Mouse (Mus musculus): ENCODE measurements around the gene Ftl1. TPM values are rescaled to one million over a fixed set of nuclear protein-coding genes. Genes with fewer than 3 reads are reported as not detected.

The Ftl1 gene
- total and polyA plus RNA-seq, 3 experiments, result 31.2 to 1,027 (median 142) TPM

GRCm38 (mm10) chr7:45491264-45491663 is 31.6 kb upstream of the Ftl1 start:
- TF ChIP-seq ZC3H11A (IDR thresholded peaks at IDR 0.05; ENCODE audit: low read depth, low read length), result no peak
- TF ChIP-seq NELFE (IDR thresholded peaks at IDR 0.05; ENCODE audit: low read depth, low read length), result no peak
- no peak for TF ChIP-seq CHD1 (IDR thresholded peaks at IDR 0.05; ENCODE audit: low read depth, low read length)
- no peak for TF ChIP-seq MAFK (IDR thresholded peaks at IDR 0.05; ENCODE audit: insufficient replicate concordance, low read length)
- TF ChIP-seq MAZ (IDR thresholded peaks at IDR 0.05; ENCODE audit: low read depth, low read length), result no peak
- no peak for TF ChIP-seq TCF12 (IDR thresholded peaks at IDR 0.05; ENCODE audit: low read depth, low read length)
- no peak for TF ChIP-seq CTCF (conservative IDR thresholded peaks at IDR 0.05 in 1 of 2, IDR thresholded peaks at IDR 0.05 in 1 of 2; ENCODE audit: low read depth in 2 of 2, low read length in 2 of 2)
- TF ChIP-seq USF1 (IDR thresholded peaks at IDR 0.05; ENCODE audit: low read depth, low read length), result no peak
- no peak for TF ChIP-seq MEF2A (IDR thresholded peaks at IDR 0.05; ENCODE audit: borderline replicate concordance, low read depth, low read length)
- no peak for TF ChIP-seq JUN (IDR thresholded peaks at IDR 0.05; ENCODE audit: insufficient read depth, low read depth, low read length)
- no peak for TF ChIP-seq RCOR1 (conservative IDR thresholded peaks at IDR 0.05; ENCODE audit: low read depth, low read length)
- no peak for TF ChIP-seq JUND (conservative IDR thresholded peaks at IDR 0.05; ENCODE audit: low read depth, low read length)
- TF ChIP-seq USF2 (conservative IDR thresholded peaks at IDR 0.05; ENCODE audit: low read depth, low read length), result no peak
- no peak for TF ChIP-seq MAX (IDR thresholded peaks at IDR 0.05; ENCODE audit: low read length)
- no peak for TF ChIP-seq EP300 (IDR thresholded peaks at IDR 0.05; ENCODE audit: low read length)
- no peak for TF ChIP-seq CHD2 (IDR thresholded peaks at IDR 0.05; ENCODE audit: low read length)
- no peak for TF ChIP-seq MYC (IDR thresholded peaks at IDR 0.05; ENCODE audit: low read depth, low read length)
- no peak for TF ChIP-seq MXI1 (IDR thresholded peaks at IDR 0.05; ENCODE audit: low read depth, low read length)
- no peak for TF ChIP-seq ZMIZ1 (IDR thresholded peaks at IDR 0.05; ENCODE audit: low read depth, low read length)
- dilution Hi-C loops (cut with MboI; ENCODE audit: extremely low pct_ligation_motif_present, extremely low pct_unique_long_range_greater_than_20kb, low sequenced_read_pairs), result no loop called here
- Histone ChIP-seq H3K4me1 (ENCODE audit: control insufficient read depth in 1 of 2, insufficient read depth in 2 of 2) (peaks cover 6 to 32% of the 10 kb centered on the region in 2 experiments; a peak in 3 of 4 replicates), H3K27ac (ENCODE audit: insufficient read depth, low read depth) (no peak overlapping the region), H3K36me3 (replicated peaks in 1 of 2; ENCODE audit: control insufficient read depth in 1 of 2, insufficient read depth in 1 of 2, low read length in 1 of 2) (peaks cover 31 to 50% of the 10 kb centered on the region in 2 experiments), H3K79me2 (replicated peaks; ENCODE audit: control insufficient read depth, extremely low read depth, insufficient read depth, poor library complexity, severe bottlenecking) (no peaks in the 10 kb centered on the region), H3K4me2 (ENCODE audit: insufficient read depth, low read depth, poor library complexity, severe bottlenecking) (no peak overlapping the region), H3K4me3 (replicated peaks in 1 of 3; ENCODE audit: low read depth in 2 of 3, low read length in 2 of 3, poor library complexity in 1 of 3) (no peak overlapping the region), H3K9ac (ENCODE audit: insufficient read depth, low read depth) (no peak overlapping the region), H3K27me3 (replicated peaks) (no peaks in the 10 kb centered on the region), H3K9me3 (replicated peaks; ENCODE audit: low read length) (no peaks in the 10 kb centered on the region)
- in situ Hi-C loops (cut with MboI; ENCODE audit: low pct_ligation_motif_present, low pct_unique_long_range_greater_than_20kb, low sequenced_read_pairs), result no loop called here
- no peak for DNase-seq (ENCODE audit: extremely low read depth)

GRCm38 (mm10) chr7:45490822-45491221 is 31.1 kb upstream of the Ftl1 start:
- H3K79me2 ChIP-seq (replicated peaks; ENCODE audit: control insufficient read depth, extremely low read depth, insufficient read depth, poor library complexity, severe bottlenecking), result no peaks in the 10 kb centered on the region
- peaks cover 29 to 50% of the 10 kb centered on the region in 2 experiments for H3K36me3 ChIP-seq (replicated peaks in 1 of 2; ENCODE audit: control insufficient read depth in 1 of 2, insufficient read depth in 1 of 2, low read length in 1 of 2)
- dilution Hi-C loops (cut with MboI; ENCODE audit: extremely low pct_ligation_motif_present, extremely low pct_unique_long_range_greater_than_20kb, low sequenced_read_pairs) (no loop called here), in situ Hi-C loops (cut with MboI; ENCODE audit: low pct_ligation_motif_present, low pct_unique_long_range_greater_than_20kb, low sequenced_read_pairs) (no loop called here)
- peaks cover 6 to 32% of the 10 kb centered on the region in 2 experiments; a peak in 3 of 4 replicates for H3K4me1 ChIP-seq (ENCODE audit: control insufficient read depth in 1 of 2, insufficient read depth in 2 of 2)
- H3K27me3 ChIP-seq (replicated peaks), result no peaks in the 10 kb centered on the region
- H3K27ac ChIP-seq (ENCODE audit: insufficient read depth, low read depth), result no peak overlapping the region
- no peak overlapping the region for H3K4me3 ChIP-seq (replicated peaks in 1 of 3; ENCODE audit: low read depth in 2 of 3, low read length in 2 of 3, poor library complexity in 1 of 3)
- H3K4me2 ChIP-seq (ENCODE audit: insufficient read depth, low read depth, poor library complexity, severe bottlenecking), result no peak overlapping the region
- no peak for DNase-seq (ENCODE audit: extremely low read depth)
- TF ChIP-seq UBTF (IDR thresholded peaks at IDR 0.05; ENCODE audit: low read depth, low read length) (no peak), PAX5 (IDR thresholded peaks at IDR 0.05; ENCODE audit: low read length) (no peak), HCFC1 (IDR thresholded peaks at IDR 0.05; ENCODE audit: low read depth, low read length) (no peak), SIN3A (IDR thresholded peaks at IDR 0.05; ENCODE audit: low read length) (no peak), BHLHE40 (IDR thresholded peaks at IDR 0.05; ENCODE audit: low read depth, low read length) (no peak), ZMIZ1 (IDR thresholded peaks at IDR 0.05; ENCODE audit: low read depth, low read length) (no peak)
- no peaks in the 10 kb centered on the region for H3K9me3 ChIP-seq (replicated peaks; ENCODE audit: low read length)
- no peak overlapping the region for H3K9ac ChIP-seq (ENCODE audit: insufficient read depth, low read depth)

All from CH12.LX (cell line).